Mouse (Mus musculus) thymus, adult 2 months (tissue): ENCODE data around the gene Fkbp6.

Experiments used
- CTCF ChIP-seq: fragments of 200-500 bp; IDR thresholded peaks from 2 replicates; pipeline ENCODE4 v1.5.1; 2012; ENCODE audit warnings: mild to moderate bottlenecking, control low read depth, low read length, moderate library complexity, borderline replicate concordance; ENCODE audit not compliant: control insufficient read depth, poor library complexity, insufficient read depth; ENCODE audit errors: extremely low read depth
- POLR2A ChIP-seq: fragments of 200-500 bp; IDR thresholded peaks from 2 replicates; pipeline ENCODE4 v1.6.1; 2012; ENCODE audit warnings: mild to moderate bottlenecking, low read length, control low read depth, moderate library complexity; ENCODE audit not compliant: control insufficient read depth, poor library complexity, insufficient read depth; ENCODE audit errors: extremely low read depth

GRCm38 (mm10) chr5:135271563-135272165, 78.2 kb downstream of the Fkbp6 start:
- TF ChIP-seq CTCF (no peak), POLR2A (no peak)
